Mouse (Mus musculus) myocyte (in vitro differentiated cells): ENCODE measurements at regions not wholly inside any gene's neighbourhood (a gene's known extent, or its start where the extent isn't known, plus 50 kb on each side); places are given as distances from the start of the nearest gene placed in this dataset.

ENCODE experiments used
- H3K27me3 ChIP-seq: one replicate; pipeline ENCODE4 v1.6.1; 2011; ENCODE audit not compliant: control insufficient read depth, insufficient read depth, insufficient read length
- H3K36me3 ChIP-seq: one replicate; pipeline ENCODE4 v1.6.1; 2011; ENCODE audit not compliant: control insufficient read depth, insufficient read depth
- H3K4me2 ChIP-seq: one replicate; pipeline ENCODE4 v1.6.1; 2011; ENCODE audit warnings: low read depth, control low read depth
- H3K4me3 ChIP-seq: one replicate; pipeline ENCODE4 v1.5.1; 2011; ENCODE audit warnings: mild to moderate bottlenecking, control low read depth, moderate library complexity
- H3K79me2 ChIP-seq: one replicate; pipeline ENCODE4 v1.6.1; 2011; ENCODE audit not compliant: control insufficient read depth, insufficient read depth
- H3ac ChIP-seq: one replicate; pipeline ENCODE4 v1.6.1; 2011; ENCODE audit not compliant: control insufficient read depth, insufficient read length
- CEBPB ChIP-seq: IDR thresholded peaks from 2 replicates; pipeline ENCODE4 v1.6.1; 2011; ENCODE audit warnings: mild to moderate bottlenecking, moderate library complexity; ENCODE audit not compliant: poor library complexity, insufficient read depth, severe bottlenecking
- E2F4 ChIP-seq: IDR thresholded peaks from one replicate; pipeline ENCODE4 v1.6.1; 2011; ENCODE audit warnings: mild to moderate bottlenecking, control low read depth, moderate library complexity; ENCODE audit not compliant: insufficient read depth
- MAX ChIP-seq: IDR thresholded peaks from one replicate; pipeline ENCODE4 v1.6.1; 2011; ENCODE audit warnings: low read depth, mild to moderate bottlenecking, control low read depth
- MYOD1 ChIP-seq, 3 experiments: IDR thresholded peaks; one replicate each; pipeline ENCODE4 v1.6.1; 2011; ENCODE audit warnings: control low read depth in 2 of 3, low read depth in 2 of 3, mild to moderate bottlenecking in 2 of 3, moderate library complexity in 1 of 3; ENCODE audit not compliant: insufficient read length in 2 of 3, control insufficient read depth in 1 of 3
- MYOG ChIP-seq, 3 experiments: IDR thresholded peaks; one replicate each; pipeline ENCODE4 v1.6.1; 2011; ENCODE audit warnings: control low read depth in 2 of 3, low read depth in 2 of 3, mild to moderate bottlenecking in 2 of 3; ENCODE audit not compliant: insufficient read length in 2 of 3, control insufficient read depth in 1 of 3, insufficient read depth in 1 of 3
- POLR2A ChIP-seq: IDR thresholded peaks from one replicate; pipeline ENCODE4 v1.6.1; 2011; ENCODE audit warnings: low read depth, mild to moderate bottlenecking, control low read depth, moderate library complexity; ENCODE audit not compliant: insufficient read length
- POLR2AphosphoS2 ChIP-seq: IDR thresholded peaks from one replicate; pipeline ENCODE4 v1.6.1; 2011; ENCODE audit warnings: low read depth, control low read depth; ENCODE audit not compliant: insufficient read length
- REST ChIP-seq: IDR thresholded peaks from one replicate; pipeline ENCODE4 v1.6.1; 2011; ENCODE audit warnings: mild to moderate bottlenecking, control low read depth, moderate library complexity; ENCODE audit not compliant: insufficient read depth, insufficient read length
- SRF ChIP-seq: IDR thresholded peaks from one replicate; pipeline ENCODE4 v1.6.1; 2011; ENCODE audit warnings: low read depth; ENCODE audit not compliant: control insufficient read depth, insufficient read length
- TCF12 ChIP-seq: IDR thresholded peaks from one replicate; pipeline ENCODE4 v1.6.1; 2011; ENCODE audit warnings: mild to moderate bottlenecking, control low read depth; ENCODE audit not compliant: poor library complexity, insufficient read depth, severe bottlenecking
- TCF3 ChIP-seq: IDR thresholded peaks from one replicate; pipeline ENCODE4 v1.6.1; 2011; ENCODE audit warnings: low read depth, control low read depth; ENCODE audit not compliant: insufficient read length
- USF1 ChIP-seq: IDR thresholded peaks from one replicate; pipeline ENCODE4 v1.6.1; 2011; ENCODE audit warnings: low read depth, mild to moderate bottlenecking, control low read depth, moderate library complexity

DNA sequence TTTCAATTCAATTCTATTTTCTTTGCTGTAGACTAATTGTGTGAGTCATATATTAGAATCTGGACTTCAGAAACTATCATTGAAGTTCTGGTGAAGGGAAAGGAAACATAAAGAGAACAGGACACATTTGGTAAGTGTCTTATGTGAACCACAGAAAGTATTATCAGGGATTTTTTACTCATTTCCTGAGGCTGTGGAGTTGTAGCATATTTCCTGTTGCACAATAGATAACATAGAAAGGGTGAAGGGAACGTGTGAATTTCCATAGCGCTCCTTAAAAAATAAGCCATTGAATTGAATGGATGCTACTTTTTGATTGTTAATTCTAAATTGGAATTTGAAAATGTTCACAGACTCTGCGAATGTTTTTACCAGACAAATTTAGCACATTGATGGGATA is 215.2 kb upstream of the Zfp352 start:
- Histone ChIP-seq H3ac (no peak overlapping the region), H3K4me3 (no peak overlapping the region), H3K79me2 (no peaks in the 10 kb centered on the region), H3K27me3 (no peaks in the 10 kb centered on the region), H3K36me3 (no peaks in the 10 kb centered on the region), H3K4me2 (peak overlapping the region; percentile 61)
- no peak for TF ChIP-seq POLR2A
- no peak for TF ChIP-seq MYOG (IDR thresholded peaks at IDR 0.05; ENCODE audit: control insufficient read depth in 1 of 3, insufficient read depth in 1 of 3, insufficient read length in 2 of 3, low read depth in 2 of 3)
- TF ChIP-seq REST, result no peak
- no peak for TF ChIP-seq TCF12
- TF ChIP-seq MYOD1 (IDR thresholded peaks at IDR 0.05; ENCODE audit: control insufficient read depth in 1 of 3, insufficient read length in 2 of 3, low read depth in 2 of 3), result no peak
- TF ChIP-seq USF1, result no peak
- no peak for TF ChIP-seq CEBPB
- no peak for TF ChIP-seq SRF

- TF ChIP-seq SRF (no peak), POLR2A (no peak), MYOG (IDR thresholded peaks at IDR 0.05; ENCODE audit: control insufficient read depth in 1 of 3, insufficient read depth in 1 of 3, insufficient read length in 2 of 3, low read depth in 2 of 3) (no peak), POLR2AphosphoS2 (no peak), TCF3 (no peak), MYOD1 (IDR thresholded peaks at IDR 0.05; ENCODE audit: control insufficient read depth in 1 of 3, insufficient read length in 2 of 3, low read depth in 2 of 3) (no peak), TCF12 (no peak), USF1 (no peak), MAX (no peak), E2F4 (no peak), REST (no peak)
- no peaks in the 10 kb centered on the region for H3K27me3 ChIP-seq
- no peak overlapping the region for H3ac ChIP-seq
- H3K36me3 ChIP-seq, result no peaks in the 10 kb centered on the region
- no peaks in the 10 kb centered on the region for H3K79me2 ChIP-seq
- H3K4me2 ChIP-seq, result peak overlapping the region; percentile 61
- H3K4me3 ChIP-seq, result no peak overlapping the region
Measured at GRCm38 (mm10) chr4:90003898-90004297, 214.7 kb upstream of the Zfp352 start.

DNA sequence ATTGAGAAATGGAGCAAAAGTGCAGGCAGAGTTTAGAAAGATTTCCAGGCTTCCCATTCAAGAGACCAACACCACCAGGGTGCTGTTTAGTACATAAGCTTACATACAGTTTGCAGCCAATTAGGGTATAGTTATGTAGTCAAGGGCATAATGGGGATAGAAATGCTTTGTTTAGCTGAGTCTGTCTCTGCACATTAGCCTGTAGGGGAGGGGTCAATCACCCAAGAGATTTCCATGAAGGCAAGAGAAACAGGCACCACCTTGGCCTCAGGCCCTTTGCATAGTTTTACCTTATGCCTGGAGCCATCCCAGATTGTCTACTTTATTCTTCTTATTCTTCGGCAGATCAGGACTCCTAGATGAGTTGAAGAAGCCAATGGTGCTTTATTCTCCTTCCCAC is 205.9 kb upstream of the Zfp352 start:
- H3K79me2 ChIP-seq, result no peaks in the 10 kb centered on the region
- H3K36me3 ChIP-seq, result no peaks in the 10 kb centered on the region
- TF ChIP-seq MYOG (IDR thresholded peaks at IDR 0.05; ENCODE audit: control insufficient read depth in 1 of 3, insufficient read depth in 1 of 3, insufficient read length in 2 of 3, low read depth in 2 of 3) (no peak), MYOD1 (IDR thresholded peaks at IDR 0.05; ENCODE audit: control insufficient read depth in 1 of 3, insufficient read length in 2 of 3, low read depth in 2 of 3) (no peak), TCF3 (no peak), SRF (no peak), USF1 (no peak), POLR2A (no peak), REST (no peak), E2F4 (no peak), TCF12 (no peak), CEBPB (no peak), MAX (no peak), POLR2AphosphoS2 (no peak)
- no peak overlapping the region for H3ac ChIP-seq
- no peak overlapping the region for H3K4me3 ChIP-seq
- no peaks in the 10 kb centered on the region for H3K27me3 ChIP-seq
- H3K4me2 ChIP-seq, result no peak overlapping the region

DNA sequence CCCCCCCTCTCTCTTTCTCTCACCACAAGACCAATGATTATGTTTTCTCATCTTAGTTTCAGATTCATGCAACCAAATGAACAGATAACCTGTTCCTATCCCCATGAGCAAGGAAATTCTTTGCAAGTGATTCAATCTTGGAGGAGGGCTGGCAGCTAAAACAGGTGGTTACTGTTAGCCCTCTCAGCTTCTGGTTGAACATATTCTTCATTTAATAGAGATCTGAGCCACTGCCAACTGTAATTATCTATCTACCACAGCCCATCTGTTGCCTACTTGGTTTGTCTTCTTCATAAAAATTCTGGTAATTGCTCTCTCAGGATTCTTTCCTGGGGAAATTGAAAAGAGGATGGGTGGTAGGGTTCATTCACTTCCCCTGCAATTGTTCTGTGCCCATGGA is 204.4 kb upstream of the Zfp352 start:
- peak; percentile 26 for TF ChIP-seq TCF12
- peak in 2 of 3 experiments; percentile 56 to 66 for TF ChIP-seq MYOD1 (IDR thresholded peaks at IDR 0.05; ENCODE audit: control insufficient read depth in 1 of 3, insufficient read length in 2 of 3, low read depth in 2 of 3)
- no peak for TF ChIP-seq MAX
- H3K36me3 ChIP-seq, result no peaks in the 10 kb centered on the region
- no peak overlapping the region for H3ac ChIP-seq
- H3K4me2 ChIP-seq, result no peak overlapping the region
- no peaks in the 10 kb centered on the region for H3K79me2 ChIP-seq
- no peaks in the 10 kb centered on the region for H3K27me3 ChIP-seq
- H3K4me3 ChIP-seq, result no peak overlapping the region
